Mouse (Mus musculus) embryo, embryonic 11.5 days (tissue): Measurements from ENCODE around the gene Gprc5d.

Experiments used
- DNase-seq: peaks from one replicate; pipeline ENCODE4 v3.0.0-alpha.2; 2012; ENCODE audit warnings: low read depth, low spot score

The Gprc5d gene

DNA sequence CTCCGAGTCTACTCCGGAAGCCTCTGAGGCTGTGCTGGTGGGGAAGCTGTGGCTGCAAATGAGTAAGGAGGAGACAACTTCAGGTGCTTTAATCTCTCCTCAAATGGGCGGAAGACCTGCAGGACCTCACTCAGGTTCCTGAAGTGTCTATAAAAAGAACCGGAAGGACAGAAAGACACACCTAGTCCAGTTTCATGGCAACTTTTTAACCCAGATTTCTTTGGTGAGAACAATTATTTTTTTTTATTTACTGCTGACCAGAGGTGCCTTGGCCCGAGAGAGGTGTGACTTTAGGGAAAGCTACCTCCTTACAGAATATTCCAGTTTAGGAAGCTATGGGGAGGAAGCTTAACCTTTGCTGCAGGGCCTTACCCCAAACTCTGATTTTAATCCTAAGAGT, at the start of gene Gprc5d:
Gene Gprc5d, minus strand, starts transcription at position 101 of the 400 bp plus-strand sequence.
- no peak for DNase-seq

DNA sequence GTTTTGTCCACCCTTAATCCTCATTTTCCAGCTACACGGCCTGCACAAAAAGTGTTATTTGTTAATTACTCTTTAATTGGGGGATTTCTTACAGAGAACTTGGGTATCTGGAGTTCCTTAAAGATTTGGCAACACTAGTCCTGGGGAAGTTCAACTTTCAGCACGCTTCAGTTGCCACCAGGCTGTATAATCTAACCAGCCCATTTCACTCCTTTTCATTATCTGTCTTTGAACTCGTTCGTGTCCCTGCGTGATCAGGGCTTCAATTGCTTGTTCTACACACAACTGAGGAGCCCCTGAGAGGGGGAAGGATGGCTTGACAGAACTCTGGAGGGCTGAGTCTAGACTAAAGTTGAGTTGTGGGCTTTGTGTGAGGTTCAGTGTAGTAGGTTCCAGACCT, 48.6 kb upstream of the Gprc5d start:
- DNase-seq: no peak

DNA sequence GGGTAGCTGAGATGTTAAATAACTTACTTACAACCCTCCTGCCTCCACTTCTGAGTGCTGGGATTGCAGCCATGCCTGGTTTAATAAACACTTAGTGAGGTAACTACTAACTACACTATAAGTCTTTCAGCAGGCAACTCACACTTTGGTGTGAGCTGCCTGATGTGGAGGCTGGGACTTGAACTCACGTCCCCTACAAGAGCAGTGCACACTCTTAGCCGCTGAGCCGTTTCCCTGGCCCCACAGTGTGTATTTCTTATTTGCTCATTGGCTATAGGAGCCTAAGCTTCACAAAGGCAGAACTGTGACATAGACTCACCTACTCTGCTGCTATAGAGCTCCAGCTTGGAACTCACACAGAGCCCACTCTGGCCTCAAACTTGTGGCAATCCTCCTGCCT, 48.2 kb upstream of the Gprc5d start:
- no peak for DNase-seq

GRCm38 (mm10) chr6:135165706-135166105, 47.6 kb upstream of the Gprc5d start:
- no peak for DNase-seq

DNA sequence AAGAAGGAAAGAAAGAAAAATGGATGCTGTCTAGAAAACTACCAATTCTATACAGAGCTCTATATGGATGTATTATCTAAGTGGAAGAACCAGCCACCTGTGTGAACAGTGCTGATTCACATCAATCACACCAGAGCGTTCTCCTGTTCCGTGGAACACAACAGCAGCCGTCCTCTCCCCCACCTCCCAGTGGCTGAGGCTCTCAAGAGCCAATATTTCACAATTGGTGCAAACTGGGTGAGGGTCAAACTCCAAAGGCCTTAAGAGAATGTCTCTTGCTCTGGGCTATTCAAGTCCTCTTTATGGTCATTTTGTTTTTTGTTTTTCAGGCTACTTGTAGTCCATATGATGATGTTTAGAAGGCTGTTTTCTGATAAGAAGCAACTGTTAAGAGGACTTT, 47.1 kb upstream of the Gprc5d start:
- no peak for DNase-seq

DNA sequence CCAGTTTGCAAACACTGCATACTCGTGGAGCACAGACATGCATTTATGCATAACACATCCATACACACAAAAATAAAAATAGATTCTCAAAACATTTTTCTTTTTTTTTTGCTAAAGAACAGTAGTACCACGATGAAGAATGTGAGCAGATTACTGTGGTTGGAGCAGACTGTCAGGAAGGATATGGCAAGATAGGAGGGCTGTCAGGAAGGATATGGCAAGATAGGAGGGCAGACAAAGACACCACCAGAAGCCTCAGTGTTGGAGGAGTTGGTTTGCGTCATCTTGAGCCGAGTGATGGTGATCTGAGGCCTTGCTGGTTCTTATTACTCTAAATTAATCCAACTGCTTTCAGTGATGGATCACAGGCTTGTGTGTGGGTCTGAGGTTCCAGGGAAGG, 44.8 kb upstream of the Gprc5d start:
- DNase-seq: no peak

DNA sequence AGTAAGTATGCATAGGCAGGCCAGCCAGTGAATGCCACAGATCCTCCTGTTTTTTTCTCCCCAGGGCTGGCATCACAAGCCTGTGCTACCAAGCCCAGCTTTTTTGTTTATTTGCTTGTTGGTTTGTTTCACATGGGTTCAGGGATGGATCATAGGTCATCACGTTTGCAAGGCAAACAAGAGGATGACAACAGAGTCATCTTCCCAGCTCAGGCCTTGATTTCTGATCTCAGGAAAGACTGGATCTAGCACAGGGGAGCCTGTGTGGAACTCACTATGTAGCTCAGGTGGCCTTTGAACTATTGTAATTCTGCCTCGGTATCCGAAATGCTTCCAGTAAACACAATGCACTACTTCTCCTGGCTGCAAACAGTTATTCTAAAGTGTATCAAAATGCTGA, 44.2 kb upstream of the Gprc5d start:
- DNase-seq: no peak

DNA sequence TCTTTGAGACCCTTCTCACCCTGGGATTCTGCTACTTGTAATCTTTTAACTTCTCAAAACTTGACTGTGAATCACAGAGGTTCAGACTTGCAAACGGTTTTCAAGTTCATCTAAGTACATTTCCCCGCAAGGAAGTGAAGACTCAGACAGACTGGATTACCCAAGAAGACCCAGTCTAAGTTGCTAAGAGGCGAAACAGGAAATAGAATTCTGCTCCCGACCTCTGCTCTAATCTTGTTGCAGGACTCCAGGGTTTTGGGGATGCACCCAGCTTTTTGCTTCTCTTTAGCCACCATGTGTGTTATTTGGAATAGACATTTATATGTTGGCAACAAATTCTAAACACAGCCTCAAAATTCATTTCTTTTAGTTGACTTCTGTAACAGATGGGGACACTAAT, 43.3 kb upstream of the Gprc5d start:
- no peak for DNase-seq

- DNase-seq: no peak
Measured at GRCm38 (mm10) chr6:135158509-135158908, 40.4 kb upstream of the Gprc5d start.

- no peak for DNase-seq
Measured at GRCm38 (mm10) chr6:135157496-135157895, 39.4 kb upstream of the Gprc5d start.

DNA sequence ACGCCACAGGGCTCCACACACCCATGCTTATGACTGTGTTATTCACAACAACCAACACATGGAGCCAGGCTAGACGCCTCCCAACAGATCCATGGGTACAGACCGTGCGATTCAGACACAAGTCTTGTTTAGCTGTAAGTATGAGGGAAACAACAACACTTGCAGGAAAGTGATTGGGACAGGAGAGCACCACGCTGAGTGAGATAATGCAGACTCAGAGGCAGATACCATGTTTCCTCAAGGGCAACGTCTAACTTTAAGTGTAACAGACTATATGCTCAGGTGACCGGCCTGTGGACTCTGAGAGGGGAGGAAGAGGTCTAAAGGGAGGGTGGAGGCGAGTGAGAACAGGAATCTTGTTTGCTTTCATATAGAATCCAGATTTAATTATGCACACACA, 38.5 kb upstream of the Gprc5d start:
- DNase-seq: no peak

DNA sequence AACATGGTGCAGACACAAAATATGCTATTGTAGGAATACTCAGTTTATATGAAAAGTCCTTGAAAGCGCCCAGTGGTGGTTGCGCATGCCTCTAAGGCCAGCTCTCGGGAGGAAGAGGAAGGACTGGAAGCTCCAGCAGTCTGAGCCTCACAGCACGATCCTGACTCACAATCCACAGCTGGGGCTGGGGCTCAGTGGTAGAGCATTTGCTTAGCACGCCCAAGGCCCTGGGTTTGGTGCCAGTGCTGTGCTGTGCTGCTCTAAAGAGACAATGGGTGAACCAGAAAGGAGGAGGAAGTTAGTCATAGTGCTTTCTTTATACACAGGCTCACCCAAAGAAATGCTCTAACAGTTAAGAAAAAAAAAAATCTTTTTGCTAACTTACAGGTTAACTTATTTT, 35.6 kb upstream of the Gprc5d start:
- no peak for DNase-seq

- DNase-seq: no peak
Measured at GRCm38 (mm10) chr6:135150311-135150710, 32.2 kb upstream of the Gprc5d start.

- DNase-seq: no peak
Measured at GRCm38 (mm10) chr6:135149722-135150121, 31.6 kb upstream of the Gprc5d start.

DNA sequence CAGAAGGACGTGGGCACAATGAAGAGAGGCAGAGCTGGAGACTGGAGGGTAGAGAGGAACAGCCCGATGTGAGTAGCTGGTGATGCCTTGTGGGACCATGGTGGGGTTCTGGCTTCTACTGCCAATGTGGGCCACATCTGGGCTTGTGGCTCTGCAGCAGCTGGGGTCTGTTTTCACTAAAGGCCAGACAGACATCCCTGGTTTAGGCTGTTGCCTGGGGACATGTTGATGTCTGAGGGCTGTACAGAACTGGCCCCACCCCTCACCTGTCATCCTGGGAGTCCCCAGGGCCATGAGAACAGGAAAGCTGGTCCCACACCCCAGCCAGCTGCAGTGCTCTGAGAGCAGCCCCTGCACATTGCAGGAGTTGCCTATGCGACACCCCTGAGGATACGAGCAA, 31.1 kb upstream of the Gprc5d start:
- no peak for DNase-seq

GRCm38 (mm10) chr6:135148506-135148905, 30.4 kb upstream of the Gprc5d start:
- DNase-seq: no peak

DNA sequence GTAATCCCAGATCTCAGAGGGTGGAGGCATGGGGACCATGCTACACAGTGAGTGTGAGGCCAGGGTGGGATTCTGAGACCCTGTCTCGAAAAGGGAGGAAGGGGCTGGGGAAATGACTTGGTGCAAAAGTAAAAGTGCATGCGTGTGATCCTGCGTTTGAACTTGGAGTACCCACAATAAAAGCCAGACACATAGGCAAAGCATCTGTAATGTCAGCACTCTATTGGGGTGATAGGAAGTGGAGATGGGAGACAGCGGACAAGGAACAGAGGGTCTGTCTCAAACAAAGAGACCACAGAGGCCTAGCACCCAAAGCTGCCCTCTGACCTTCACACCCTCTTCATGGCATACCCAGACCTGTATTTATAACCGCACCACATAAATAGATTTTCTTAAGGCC, 27.9 kb upstream of the Gprc5d start:
- no peak for DNase-seq

- no peak for DNase-seq
Measured at GRCm38 (mm10) chr6:135144516-135144915, 26.4 kb upstream of the Gprc5d start.

DNA sequence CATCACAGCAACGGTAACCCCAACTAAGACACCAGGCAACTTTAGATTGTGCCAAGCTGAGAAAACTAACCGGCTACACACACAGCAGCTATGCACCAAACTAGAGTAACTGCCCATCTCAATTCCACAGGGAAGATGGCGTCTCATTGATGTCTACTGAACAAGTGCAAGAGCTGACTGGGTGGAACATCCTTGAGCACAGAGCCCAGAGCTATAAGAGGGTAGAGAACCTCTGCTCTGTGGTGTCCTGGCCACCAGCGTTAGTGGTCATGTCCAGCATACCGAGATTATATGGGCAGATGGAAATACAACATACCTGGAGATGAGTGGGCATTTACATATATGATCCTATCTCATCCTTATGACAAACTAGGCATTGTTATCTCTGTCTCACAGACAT, 25.1 kb upstream of the Gprc5d start:
- no peak for DNase-seq

DNA sequence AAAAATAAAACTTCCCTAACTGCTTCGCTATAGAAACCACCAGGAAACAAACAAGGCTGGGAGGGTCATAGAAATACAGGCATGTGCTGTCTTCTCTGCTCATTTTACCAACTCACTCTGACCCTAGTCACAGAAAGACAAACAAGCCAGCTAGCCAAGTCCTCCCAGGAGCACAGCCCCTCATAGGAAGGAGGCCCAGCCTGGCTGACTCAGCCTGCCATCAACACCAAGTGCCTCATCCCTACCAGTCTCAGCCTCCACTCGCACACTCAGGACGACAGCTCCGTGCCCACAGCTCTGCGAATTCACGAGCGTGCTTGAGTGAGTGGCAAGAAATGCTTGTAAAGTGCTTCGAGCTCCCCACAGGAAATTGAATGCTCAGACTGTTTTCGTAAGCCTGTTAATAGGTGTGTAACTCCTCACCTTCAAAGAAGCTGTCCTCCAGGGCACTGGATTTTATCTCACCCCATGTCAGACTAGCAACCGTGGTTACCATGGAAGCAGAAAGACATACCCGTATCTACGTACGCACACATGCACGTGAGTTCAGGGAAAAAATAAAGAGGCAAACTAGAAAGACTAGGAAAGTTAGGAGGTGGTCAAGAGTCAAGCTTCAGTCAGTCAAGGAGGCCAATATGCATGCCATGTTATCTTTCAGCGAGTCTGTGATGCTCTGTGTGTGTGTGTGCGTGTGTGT, 23.5 kb upstream of the Gprc5d start:
- no peak for DNase-seq

GRCm38 (mm10) chr6:135138746-135139145, 20.7 kb upstream of the Gprc5d start:
- no peak for DNase-seq

DNA sequence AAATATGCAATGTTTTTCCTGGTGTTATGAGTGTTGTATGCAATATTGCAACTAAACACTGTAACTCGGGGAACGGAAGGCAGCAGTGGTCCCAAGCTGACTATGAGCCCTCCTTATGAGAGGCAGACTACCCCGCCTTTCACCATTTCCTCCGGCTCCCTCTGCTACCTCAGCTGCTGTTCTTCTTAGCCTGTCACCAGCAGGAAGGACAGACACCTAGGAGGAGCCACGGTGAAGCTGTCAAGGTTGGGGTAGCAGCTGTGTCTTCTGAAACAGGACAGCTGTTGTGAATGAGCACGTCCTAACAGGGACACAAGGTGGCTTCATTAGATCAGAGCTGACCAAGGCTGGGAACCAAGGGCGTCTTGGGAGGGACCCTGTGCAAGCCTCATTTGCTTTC, 20.1 kb upstream of the Gprc5d start:
- DNase-seq: no peak

GRCm38 (mm10) chr6:135137736-135138135, 19.7 kb upstream of the Gprc5d start:
- DNase-seq: no peak
